Mouse (Mus musculus): Measurements from ENCODE around the gene Fam207a.

DNA sequence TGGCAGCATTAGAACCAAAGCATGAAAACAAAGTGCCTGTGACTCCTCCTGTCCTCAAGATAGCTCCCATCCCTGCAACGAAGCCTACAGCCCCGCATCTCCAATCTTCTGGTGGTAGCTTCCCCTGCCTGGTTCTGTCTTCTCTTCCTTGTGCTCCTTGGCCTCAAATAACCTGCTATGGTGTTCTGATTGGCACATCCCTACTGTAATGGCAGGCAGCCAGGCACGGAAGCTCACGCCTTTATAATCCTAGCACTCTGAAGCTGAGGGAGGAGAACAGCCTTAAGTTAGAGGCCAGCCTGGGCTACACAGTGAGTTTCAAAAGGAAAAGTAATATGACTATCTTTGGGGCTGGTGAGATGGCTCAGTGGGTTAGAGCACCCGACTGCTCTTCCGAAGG lies 11.4 kb downstream of the Fam207a start:
- TF ChIP-seq CTCF (IDR thresholded peaks at IDR 0.05; ENCODE audit: control insufficient read depth, insufficient read depth, insufficient replicate concordance, low read depth, low read length) (no peak), POLR2A (IDR thresholded peaks at IDR 0.05; ENCODE audit: control insufficient read depth, low read depth, low read length) (no peak)
